Mouse (Mus musculus) mouse embryonic stem cell (cell line): ENCODE data around the gene Dand5.

Experiments used
- in situ Hi-C, 2 experiments: fragments of 300-500 bp; cut with MboI; formaldehyde crosslinking; loops; 1 replicate in 1 of 2; 3 replicates in 1 of 2; pipeline ENCODE4 v1.14.3; 2019 to 2020; ENCODE audit warnings: low sequenced_read_pairs in 2 of 2, low pct_unique_long_range_greater_than_20kb in 1 of 2, mixed read lengths in 1 of 2; ENCODE audit not compliant: unreplicated experiment in 1 of 2

The Dand5 gene

DNA sequence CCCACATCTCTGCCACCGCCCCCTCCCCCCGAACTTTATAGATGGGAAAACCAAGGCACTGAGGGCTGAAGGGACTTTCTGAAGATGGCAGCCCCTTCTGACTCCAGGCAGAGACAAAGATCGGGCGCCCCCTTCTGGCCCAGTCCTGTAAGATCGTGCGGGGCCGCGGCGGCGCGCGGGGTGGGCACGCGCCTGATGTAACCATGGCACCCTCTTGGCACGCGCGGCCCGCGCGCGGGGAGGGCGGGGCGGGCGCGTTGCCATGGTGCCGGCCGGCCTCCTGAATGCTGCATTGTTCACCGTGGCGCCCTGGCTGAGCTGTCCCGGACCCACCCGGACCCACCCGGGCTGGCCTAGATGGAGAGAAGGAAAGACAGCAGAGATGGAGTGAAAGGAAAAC is 11.7 kb downstream of the Dand5 start:
- in situ Hi-C loops: no loop called here

- in situ Hi-C loops: loop anchor here in 1 of 2 experiments (5.0 kb wide), 1 partner anchor 113 kb away; no protein-coding TSS in a partner anchor
Measured at GRCm38 (mm10) chr8:84809941-84810280, 12.7 kb downstream of the Dand5 start.

DNA sequence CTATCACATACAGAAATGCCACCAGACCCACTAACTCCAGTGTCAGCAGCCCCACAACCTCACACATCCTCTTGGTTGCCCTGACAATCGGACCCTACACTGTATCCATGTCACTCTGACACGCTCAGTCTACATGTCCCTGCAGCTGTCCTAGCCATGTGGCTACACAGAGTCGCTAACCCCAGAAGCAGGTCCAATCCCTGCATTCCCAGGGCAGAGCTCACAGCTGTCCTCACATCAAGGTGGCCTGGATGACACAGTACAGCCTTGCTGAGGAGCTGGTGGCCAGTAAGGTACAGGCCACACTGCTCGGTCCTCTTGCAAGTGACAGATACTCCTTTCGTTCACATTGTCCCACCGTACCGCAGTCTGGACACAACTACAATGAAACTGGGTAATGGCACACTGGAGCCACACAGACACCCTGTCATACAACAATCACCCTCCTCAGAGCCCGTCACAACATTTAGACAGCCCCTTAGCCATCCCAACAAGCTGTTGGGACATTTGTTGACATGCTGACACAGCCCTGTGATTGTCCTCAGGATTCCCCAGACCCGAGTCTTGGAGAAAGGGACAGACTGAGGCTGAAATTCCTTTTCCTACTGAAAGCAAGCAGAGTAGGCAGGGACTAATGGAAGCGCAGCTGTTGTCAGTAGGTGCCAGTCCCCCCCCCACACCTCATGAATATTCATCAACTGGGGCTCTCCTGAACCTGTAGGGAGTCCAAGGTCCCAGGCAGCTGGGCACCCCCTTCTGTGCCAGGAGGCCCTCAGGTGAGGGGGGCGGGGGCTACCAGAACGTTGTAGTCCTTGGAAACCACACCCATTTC is 13.3 kb downstream of the Dand5 start:
- in situ Hi-C loops: loop anchor here in 1 of 2 experiments (5.0 kb wide), 1 partner anchor 112 kb away; no protein-coding TSS in a partner anchor

DNA sequence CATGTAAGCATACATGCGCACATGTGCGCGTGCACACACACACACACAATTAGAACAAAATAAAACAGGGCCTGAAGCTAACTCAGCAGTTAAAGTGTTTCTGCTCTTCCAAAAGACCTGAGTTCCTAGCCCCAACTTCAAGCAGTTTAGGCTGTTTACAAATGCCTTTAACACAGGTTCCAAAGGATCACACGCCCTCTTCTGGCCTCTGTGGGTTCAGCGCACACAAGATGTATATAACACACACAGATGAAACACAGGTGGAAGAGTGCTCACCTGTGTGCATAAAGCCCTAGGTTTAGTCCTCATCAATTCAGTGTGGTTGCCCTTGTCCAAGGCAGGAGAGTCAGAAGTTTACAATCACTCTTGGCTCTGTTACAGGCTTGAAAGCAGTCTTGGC is 16.6 kb downstream of the Dand5 start:
- in situ Hi-C loops: loop anchor here in 1 of 2 experiments (5.0 kb wide), 1 partner anchor 109 kb away; no protein-coding TSS in a partner anchor

DNA sequence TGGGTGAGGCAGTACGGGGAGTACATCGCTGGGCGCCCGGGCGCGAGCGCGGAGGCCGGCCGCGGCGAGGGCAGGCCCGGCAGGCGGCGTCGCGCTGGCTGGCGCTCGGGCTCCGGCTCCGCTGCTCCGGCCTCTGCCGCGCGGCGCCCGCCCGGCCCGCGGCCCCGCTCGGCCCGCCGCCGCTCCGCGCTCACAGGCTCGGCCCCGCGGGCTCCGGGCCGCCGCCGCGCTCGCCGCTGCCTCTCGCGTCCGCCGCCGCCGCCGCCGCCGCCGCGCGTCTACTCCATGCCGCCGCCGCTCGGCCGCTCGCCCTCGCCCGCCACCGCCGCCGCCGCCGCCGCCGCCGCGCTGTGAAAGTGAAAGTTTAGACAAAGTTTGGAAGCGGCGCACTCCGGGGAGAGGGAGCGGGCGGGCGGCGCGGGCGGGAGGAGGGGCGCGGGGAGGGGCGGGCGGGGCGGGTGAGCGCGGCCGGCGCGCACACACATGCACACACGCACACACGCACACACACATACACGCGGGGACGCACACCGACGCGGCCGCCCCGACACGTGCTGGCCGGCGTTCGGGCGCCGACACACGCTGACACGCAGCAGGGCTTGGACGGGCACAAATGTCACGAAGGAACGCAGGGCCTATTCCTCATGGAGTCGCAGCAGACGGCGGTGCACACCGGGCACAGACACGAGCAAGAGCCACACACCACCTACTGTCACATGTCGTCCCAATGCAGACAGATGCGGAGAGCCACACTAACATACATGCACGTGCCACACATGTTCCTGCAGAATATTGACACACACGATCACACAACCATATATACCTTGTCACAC is 22.4 kb downstream of the Dand5 start, which contains the start of gene Nfix:
TSS of gene Nfix (minus strand) at position 346 of the 833 bp plus-strand sequence.
- in situ Hi-C loops: loop anchor here in 1 of 2 experiments (5.0 kb wide), 1 partner anchor 88 kb away; no protein-coding TSS in a partner anchor

GRCm38 (mm10) chr8:84799136-84799931 is 23.3 kb downstream of the Dand5 start:
- in situ Hi-C loops: loop anchor here in 1 of 2 experiments (5.0 kb wide), 1 partner anchor 87 kb away; no protein-coding TSS in a partner anchor

GRCm38 (mm10) chr8:84798446-84799135 is 24.0 kb downstream of the Dand5 start:
- in situ Hi-C loops: loop anchor here in 1 of 2 experiments (5.0 kb wide), 1 partner anchor 86 kb away; no protein-coding TSS in a partner anchor

DNA sequence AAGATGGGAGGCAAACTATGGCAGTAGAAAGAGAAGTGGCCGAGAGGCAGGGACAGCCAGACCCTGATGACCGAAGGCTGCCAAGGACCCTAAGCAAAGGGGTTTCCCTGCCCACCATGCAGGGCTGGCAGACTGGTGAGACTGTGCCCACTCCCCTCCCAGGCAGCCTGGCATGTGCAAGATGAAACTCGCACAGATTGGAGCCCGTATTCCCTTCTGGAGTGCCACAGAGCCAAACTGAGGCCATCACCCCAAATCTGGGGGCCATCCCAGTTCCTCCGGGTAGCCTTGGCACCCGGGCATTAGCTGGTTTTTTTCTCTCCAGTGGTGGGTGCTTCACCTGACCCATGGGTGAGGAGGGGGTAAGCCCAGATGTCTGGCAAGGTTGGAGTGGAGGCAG is 24.7 kb downstream of the Dand5 start:
- in situ Hi-C loops: loop anchor here in 1 of 2 experiments (5.0 kb wide), 1 partner anchor 86 kb away; no protein-coding TSS in a partner anchor

DNA sequence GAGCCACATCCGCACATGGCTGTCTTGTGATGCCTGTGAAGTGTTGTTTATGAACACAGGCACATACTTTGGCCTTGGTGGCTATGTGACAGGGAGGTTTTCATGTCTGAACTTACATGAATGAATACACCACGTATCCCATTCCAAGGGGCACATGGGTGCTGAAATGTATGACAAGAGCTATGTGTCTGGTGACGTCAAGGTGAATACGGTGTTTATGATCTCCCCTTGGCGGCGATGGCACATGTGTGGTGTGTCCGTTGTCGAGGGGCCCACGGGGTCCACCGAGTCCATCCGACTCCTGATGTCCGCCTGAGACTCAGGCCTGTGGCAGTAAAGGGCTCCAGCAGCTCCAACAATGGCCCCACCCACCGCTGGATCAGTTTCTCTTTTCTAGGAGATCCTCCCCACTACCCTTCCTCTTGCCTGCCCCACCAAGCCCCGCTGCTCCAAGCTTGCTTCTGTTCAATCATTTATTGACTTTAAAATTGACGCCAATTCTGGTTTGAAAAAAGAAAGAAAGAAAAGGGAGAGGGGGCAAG is 25.3 kb downstream of the Dand5 start:
- in situ Hi-C loops: loop anchor here in 1 of 2 experiments (5.0 kb wide), 1 partner anchor 85 kb away; no protein-coding TSS in a partner anchor

DNA sequence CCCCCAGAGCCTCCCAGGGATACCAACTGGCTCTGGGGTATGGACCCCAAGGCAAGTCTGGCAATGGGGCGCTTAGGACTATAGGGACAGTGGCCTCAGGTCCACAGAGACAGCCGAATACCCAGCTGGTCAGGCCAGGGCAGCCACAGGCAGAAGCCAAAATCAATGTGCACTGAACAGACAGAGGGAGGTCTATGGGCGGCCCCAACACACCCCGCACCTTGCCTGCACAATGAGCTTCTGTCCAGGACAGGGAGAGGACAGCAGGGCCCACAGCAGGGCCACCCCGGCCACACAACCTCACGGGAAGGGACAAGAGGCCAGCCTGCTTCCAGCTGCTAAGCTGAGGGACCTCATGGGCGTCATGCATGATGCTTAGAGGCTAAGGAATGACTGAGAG is 28.1 kb downstream of the Dand5 start:
- in situ Hi-C loops: no loop called here

GRCm38 (mm10) chr8:84793791-84794485 is 28.7 kb downstream of the Dand5 start:
- in situ Hi-C loops: no loop called here

DNA sequence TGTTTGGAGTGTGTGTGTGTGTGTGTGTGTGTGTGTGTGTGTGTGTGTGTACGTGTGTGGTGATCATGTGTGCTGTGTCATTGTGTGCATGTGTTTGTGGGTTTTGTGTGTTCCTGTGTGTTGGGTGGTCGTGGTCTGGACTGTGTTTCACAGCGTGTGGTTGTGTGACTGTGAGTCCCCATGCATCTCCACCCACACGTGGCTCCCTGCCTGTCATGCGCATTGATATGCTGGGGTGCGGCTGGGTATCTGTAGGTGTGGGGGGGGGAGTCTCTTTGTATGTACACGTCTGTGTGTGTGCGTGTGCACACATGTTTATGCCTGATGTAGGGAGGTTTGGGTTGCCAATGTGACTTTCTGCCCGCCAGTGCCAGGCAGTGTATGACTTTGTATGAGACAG is 29.5 kb downstream of the Dand5 start:
- in situ Hi-C loops: no loop called here

- in situ Hi-C loops: no loop called here
Measured at GRCm38 (mm10) chr8:84792429-84792947, 30.1 kb downstream of the Dand5 start.

- in situ Hi-C loops: no loop called here
Measured at GRCm38 (mm10) chr8:84790537-84790936, 32.1 kb downstream of the Dand5 start.

- in situ Hi-C loops: loop anchor here in 1 of 2 experiments (5.0 kb wide), 1 partner anchor 43 kb away; no protein-coding TSS in a partner anchor
Measured at GRCm38 (mm10) chr8:84789855-84790486, 32.7 kb downstream of the Dand5 start.

DNA sequence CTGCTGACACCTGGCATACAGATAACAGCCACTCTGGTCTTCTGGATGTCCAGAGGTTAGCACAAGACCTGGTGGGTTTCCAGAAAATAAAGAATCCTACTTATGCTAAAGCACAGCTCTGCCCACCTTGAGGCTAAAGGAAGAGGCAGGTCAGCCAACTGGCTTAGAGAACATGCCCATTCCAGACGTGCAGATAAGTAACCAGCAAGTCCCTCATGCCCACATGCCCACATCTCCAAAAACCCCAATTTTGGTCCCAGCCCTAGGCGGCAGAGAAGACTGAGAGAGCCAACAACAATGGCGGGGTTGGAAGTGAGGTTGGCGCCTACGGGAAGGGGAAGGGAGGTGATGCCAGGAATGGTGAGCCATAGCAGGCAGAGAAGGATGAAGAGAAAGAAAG is 33.3 kb downstream of the Dand5 start:
- in situ Hi-C loops: loop anchor here in 1 of 2 experiments (5.0 kb wide), 1 partner anchor 42 kb away; no protein-coding TSS in a partner anchor
